Comparison of ENCODE assay signal across 11 mouse cellular contexts in the genomic region with DNA sequence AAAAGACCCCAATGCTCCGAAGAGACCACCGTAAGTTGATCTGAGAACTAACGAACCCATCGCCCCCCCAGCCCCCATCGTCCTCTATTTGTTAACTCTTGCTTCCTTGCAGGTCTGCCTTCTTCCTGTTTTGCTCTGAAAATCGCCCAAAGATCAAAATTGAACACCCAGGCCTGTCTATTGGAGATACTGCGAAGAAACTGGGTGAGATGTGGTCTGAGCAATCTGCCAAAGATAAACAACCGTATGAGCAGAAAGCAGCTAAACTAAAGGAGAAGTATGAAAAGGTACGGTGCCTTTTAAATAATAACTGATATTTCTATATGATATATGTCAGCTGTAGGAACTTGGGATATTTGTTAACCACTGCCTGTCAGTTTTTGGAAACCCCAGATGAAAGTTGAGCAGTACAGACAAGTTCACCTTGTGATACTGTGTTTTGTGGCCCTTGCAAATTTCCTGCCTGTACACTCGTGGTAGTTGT. TPM values are rescaled to one million over a fixed set of nuclear protein-coding genes. Genes with fewer than 3 reads are reported as not detected.
DNase-seq lines count a peak whose midpoint lies in the region; ATAC-seq and TF ChIP-seq lines count a peak whose summit lies in the region.
"Not testable (repeated sequence)": the region's sequence is repeated elsewhere in the genome, so short reads cannot be mapped to it uniquely, and the experiment has no call there.
"Had no signal": no experiment of that assay in that cellular context is flagged by ENCODE, and none has a peak within 500 bp of the region (broad histone marks: within the 10 kb centered on the region; RNA-seq: fewer than 3 reads in every experiment).

No protein-coding gene starts in this region.

- TF ChIP-seq EP300 in stomach, postnatal 0 days (optimal IDR thresholded peaks at IDR 0.05): not testable (repeated sequence)

- not testable (repeated sequence) for TF ChIP-seq POLR2A in lung, adult 2 months (IDR thresholded peaks at IDR 0.05; ENCODE audit: borderline replicate concordance, extremely low read depth, low read depth, low read length)

- not testable (repeated sequence) for TF ChIP-seq CTCF in gastrocnemius, adult 2 months (IDR thresholded peaks at IDR 0.05); layer of hippocampus, adult 2 months (conservative IDR thresholded peaks at IDR 0.05); lung, adult 2 months (IDR thresholded peaks at IDR 0.05; ENCODE audit: insufficient read depth, low read length); midbrain, postnatal 0 days (IDR thresholded peaks at IDR 0.05); stomach, postnatal 0 days (IDR thresholded peaks at IDR 0.05; ENCODE audit: low read depth)

- not testable (repeated sequence) for H3K27me3 ChIP-seq in embryonic facial prominence, embryonic 12.5 days; hindbrain, embryonic 14.5 days (ENCODE audit: control insufficient read depth, insufficient read depth, low read length); midbrain, postnatal 0 days (ENCODE audit: insufficient read depth, low read length); stomach, postnatal 0 days (ENCODE audit: control insufficient read depth, insufficient read depth, low read length)

- peak overlapping the region; percentile 61 for H3K4me2 ChIP-seq in embryonic facial prominence, embryonic 12.5 days (replicated peaks)
- H3K4me2 ChIP-seq in hindbrain, embryonic 14.5 days (replicated peaks): peak overlapping the region; percentile 69
- peak overlapping the region; percentile 87 for H3K4me2 ChIP-seq in midbrain, postnatal 0 days (ENCODE audit: low read depth, low read length, poor library complexity, severe bottlenecking)
- peak overlapping the region; percentile 57 for H3K4me2 ChIP-seq in stomach, postnatal 0 days (replicated peaks; ENCODE audit: low read depth)

- 15% methylated on average over 10 of the region's 10 CpGs for WGBS in embryonic facial prominence, embryonic 12.5 days
- 30% methylated on average over 10 of the region's 10 CpGs for WGBS in hindbrain, embryonic 14.5 days
- WGBS in lung, adult 2 months: 11% methylated on average over 10 of the region's 10 CpGs
- 19% methylated on average over 9 of the region's 10 CpGs for WGBS in midbrain, postnatal 0 days
- WGBS in stomach, postnatal 0 days: 4% methylated on average over 10 of the region's 10 CpGs

- peak overlapping the region; percentile 83 for H3K4me3 ChIP-seq in embryonic facial prominence, embryonic 12.5 days
- peak overlapping the region; percentile 100 for H3K4me3 ChIP-seq in gastrocnemius, adult 2 months
- H3K4me3 ChIP-seq in hindbrain, embryonic 14.5 days (replicated peaks; ENCODE audit: low read length): peak overlapping the region; percentile 90
- H3K4me3 ChIP-seq in layer of hippocampus, adult 2 months: peak overlapping the region; percentile 74
- H3K4me3 ChIP-seq in lung, adult 2 months (replicated peaks; ENCODE audit: extremely low read depth, low read depth, low read length): peak overlapping the region; percentile 30
- H3K4me3 ChIP-seq in midbrain, postnatal 0 days (ENCODE audit: low read depth, low read length): peak overlapping the region; percentile 87
- H3K4me3 ChIP-seq in stomach, postnatal 0 days (ENCODE audit: low read depth, low read length): peak overlapping the region; percentile 98

- intact Hi-C loops in gastrocnemius, adult 2 months (cut with DNase I): not testable (repeated sequence)

- not testable (repeated sequence) for H3K4me1 ChIP-seq in embryonic facial prominence, embryonic 12.5 days; hindbrain, embryonic 14.5 days (replicated peaks; ENCODE audit: control insufficient read depth, insufficient read depth, low read length); lung, adult 2 months (ENCODE audit: control insufficient read depth, insufficient read depth, low read length); midbrain, postnatal 0 days (ENCODE audit: insufficient read depth, low read length); stomach, postnatal 0 days (replicated peaks; ENCODE audit: control insufficient read depth, insufficient read depth)

- not testable (repeated sequence) for H3K36me3 ChIP-seq in embryonic facial prominence, embryonic 12.5 days; hindbrain, embryonic 14.5 days (replicated peaks; ENCODE audit: control insufficient read depth, insufficient read depth); midbrain, postnatal 0 days (ENCODE audit: insufficient read depth, low read length); stomach, postnatal 0 days (ENCODE audit: control insufficient read depth, insufficient read depth, low read length)

- peak; percentile 29 for DNase-seq in CD4-positive helper T cell, adult 2 months (ENCODE audit: low read depth, low spot score)
- not testable (repeated sequence) for DNase-seq in gastrocnemius, adult 2 months; hindbrain, embryonic 14.5 days (ENCODE audit: low spot score); layer of hippocampus, adult 2 months (ENCODE audit: low spot score in 2 of 2); lung, adult 2 months; midbrain, postnatal 0 days (ENCODE audit: low spot score); stomach, postnatal 0 days (ENCODE audit: low spot score)

- peak overlapping the region; percentile 100; the same call in 1 of the 2 replicates for H3K27ac ChIP-seq in embryonic facial prominence, embryonic 12.5 days
- not testable (repeated sequence) for H3K27ac ChIP-seq in gastrocnemius, adult 2 months; hindbrain, embryonic 14.5 days; layer of hippocampus, adult 2 months; midbrain, postnatal 0 days (ENCODE audit: low read depth, low read length); stomach, postnatal 0 days (replicated peaks)

- not testable (repeated sequence) for ATAC-seq in embryonic facial prominence, embryonic 12.5 days (ENCODE audit: insufficient number of reproducible peaks, insufficient read depth, low FRiP score, low TSS enrichment); hindbrain, embryonic 14.5 days (ENCODE audit: low FRiP score); midbrain, postnatal 0 days (ENCODE audit: low FRiP score); stomach, postnatal 0 days (ENCODE audit: low FRiP score, low TSS enrichment)

- H3K9me3 ChIP-seq in embryonic facial prominence, embryonic 12.5 days; hindbrain, embryonic 14.5 days (ENCODE audit: control insufficient read depth, low read length); midbrain, postnatal 0 days (ENCODE audit: low read length); stomach, postnatal 0 days (ENCODE audit: control insufficient read depth, low read length): not testable (repeated sequence)

- H3K9ac ChIP-seq in embryonic facial prominence, embryonic 12.5 days: peak overlapping the region; percentile 98
- peak overlapping the region; percentile 91; the same call in 1 of the 2 replicates for H3K9ac ChIP-seq in hindbrain, embryonic 14.5 days
- H3K9ac ChIP-seq in midbrain, postnatal 0 days (replicated peaks; ENCODE audit: low read length, poor library complexity, severe bottlenecking): not testable (repeated sequence)
- H3K9ac ChIP-seq in stomach, postnatal 0 days (ENCODE audit: low read length): peak overlapping the region; percentile 100

RNA-seq across cellular contexts. Expression of gene Hmgb2, which starts 1.5 kb away (rescaled TPM):
- 414 and 455 TPM in 2 replicates for polyA plus RNA-seq in embryonic facial prominence, embryonic 12.5 days (2016; fragmentation: Nextera tagmentation; extraction: Ambion mirVana)
- total RNA-seq in gastrocnemius, adult 2 months (2021): 1 to 10 TPM; 2.8 to 3.2 TPM
- 58.4 and 60.7 TPM in 2 replicates for polyA plus RNA-seq in hindbrain, embryonic 14.5 days (2014; fragmentation: Nextera tagmentation; extraction: Ambion mirVana)
- total RNA-seq in layer of hippocampus, adult 2 months (2021): 1 to 10 TPM; 7.4 to 8.5 TPM
- 4.0 and 5.8 TPM in 2 replicates for polyA plus RNA-seq in lung, adult 2 months (2012; rRNA removed)
- total RNA-seq in midbrain, postnatal 0 days (2014; rRNA removed): 11.2 and 12.3 TPM in 2 replicates
- polyA plus RNA-seq in midbrain, postnatal 0 days (2015; fragmentation: Nextera tagmentation; extraction: Ambion mirVana): 34.8 and 50.4 TPM in 2 replicates
- polyA plus RNA-seq in stomach, postnatal 0 days (2015; fragmentation: Nextera tagmentation; extraction: Ambion mirVana): 158 and 220 TPM in 2 replicates

RNA-seq across cellular contexts. Expression of gene Sap30, which starts 25.6 kb away (rescaled TPM):
- polyA plus RNA-seq in embryonic facial prominence, embryonic 12.5 days (2016; fragmentation: Nextera tagmentation; extraction: Ambion mirVana): 69.8 and 70.9 TPM in 2 replicates
- total RNA-seq in gastrocnemius, adult 2 months (2021): 10 to 100 TPM; 10.0 to 21.1 TPM
- 29.9 and 35.4 TPM in 2 replicates for polyA plus RNA-seq in hindbrain, embryonic 14.5 days (2014; fragmentation: Nextera tagmentation; extraction: Ambion mirVana)
- 10 to 100 TPM; 10.4 to 12.6 TPM for total RNA-seq in layer of hippocampus, adult 2 months (2021)
- polyA plus RNA-seq in lung, adult 2 months (2012; rRNA removed): 6.3 and 9.4 TPM in 2 replicates
- total RNA-seq in midbrain, postnatal 0 days (2014; rRNA removed): 18.0 and 21.0 TPM in 2 replicates
- 14.4 and 14.6 TPM in 2 replicates for polyA plus RNA-seq in midbrain, postnatal 0 days (2015; fragmentation: Nextera tagmentation; extraction: Ambion mirVana)
- 23.8 and 28.6 TPM in 2 replicates for polyA plus RNA-seq in stomach, postnatal 0 days (2015; fragmentation: Nextera tagmentation; extraction: Ambion mirVana)

RNA-seq across cellular contexts. Expression of gene Scrg1, which starts 57.5 kb away (rescaled TPM):
- polyA plus RNA-seq in embryonic facial prominence, embryonic 12.5 days (2016; fragmentation: Nextera tagmentation; extraction: Ambion mirVana): 2.9 and 3.2 TPM in 2 replicates
- not detected for total RNA-seq in gastrocnemius, adult 2 months (2021)
- polyA plus RNA-seq in hindbrain, embryonic 14.5 days (2014; fragmentation: Nextera tagmentation; extraction: Ambion mirVana): 8.9 and 10.2 TPM in 2 replicates
- 10 to 100 TPM; 59.4 to 60.9 TPM for total RNA-seq in layer of hippocampus, adult 2 months (2021)
- 0.64 and 0.68 TPM in 2 replicates for polyA plus RNA-seq in lung, adult 2 months (2012; rRNA removed)
- 11.2 and 16.3 TPM in 2 replicates for total RNA-seq in midbrain, postnatal 0 days (2014; rRNA removed)
- 35.2 and 37.7 TPM in 2 replicates for polyA plus RNA-seq in midbrain, postnatal 0 days (2015; fragmentation: Nextera tagmentation; extraction: Ambion mirVana)
- polyA plus RNA-seq in stomach, postnatal 0 days (2015; fragmentation: Nextera tagmentation; extraction: Ambion mirVana): 0.65 and 0.98 TPM in 2 replicates
- total RNA-seq: gastrocnemius, postnatal 25 days; hematopoietic stem cell, adult 5-6 weeks had no signal
- polyA plus RNA-seq: CD4-positive, CD25-positive, alpha-beta regulatory T cell, adult 4 months had no signal

Comparison
In these comparisons a context has a peak if more than half of its experiments do, and no peak if none do; other contexts are left out.
1. H3K4me3 ChIP-seq: peak in every context shown above with its lines; median percentile 100 in gastrocnemius, adult 2 months; 98 in stomach, postnatal 0 days; 90 in hindbrain, embryonic 14.5 days; 87 in midbrain, postnatal 0 days; 83 in embryonic facial prominence, embryonic 12.5 days; 74 in layer of hippocampus, adult 2 months; 30 in lung, adult 2 months.